8 mouse cellular contexts compared by ENCODE assay signal in genomic region chr2:125624837-125625351, GRCm38 (mm10). TPM values are rescaled to one million over a fixed set of nuclear protein-coding genes. Genes with fewer than 3 reads are reported as not detected.
DNase-seq lines count a peak whose midpoint lies in the region; ATAC-seq and TF ChIP-seq lines count a peak whose summit lies in the region.

TSS of gene Cep152 (minus strand) at chr2:125625113.

- H3K9me3 ChIP-seq in G1E (replicated peaks): no peaks in the 10 kb centered on the region
- H3K9me3 ChIP-seq in forebrain, embryonic 16.5 days (ENCODE audit: control insufficient read depth, low read length): no peaks in the 10 kb centered on the region
- H3K9me3 ChIP-seq in lung, embryonic 14.5 days (ENCODE audit: low read depth, low read length): no peaks in the 10 kb centered on the region

- peak; percentile 83 for DNase-seq in G1E (ENCODE audit: low spot score)
- DNase-seq in cerebellum, adult 18-20 months: peak; percentile 98 to 99
- peak; percentile 97 to 98 for DNase-seq in heart, postnatal 36 days
- DNase-seq in layer of hippocampus, adult 2 months (ENCODE audit: low spot score in 2 of 2): peak; percentile 97 to 98
- DNase-seq in lung, embryonic 14.5 days: peak; percentile 99
- peak; percentile 98 for DNase-seq in thymus, adult 2 months

- TF ChIP-seq CTCF in G1E (IDR thresholded peaks at IDR 0.05; ENCODE audit: low read depth, low read length): no peak
- TF ChIP-seq CTCF in layer of hippocampus, adult 2 months (conservative IDR thresholded peaks at IDR 0.05): peak; percentile 74
- peak; percentile 55 for TF ChIP-seq CTCF in lung, embryonic 14.5 days (IDR thresholded peaks at IDR 0.05; ENCODE audit: low read depth)
- no peak for TF ChIP-seq CTCF in olfactory bulb, adult 2 months (IDR thresholded peaks at IDR 0.05; ENCODE audit: insufficient read depth, low read depth, low read length)
- TF ChIP-seq CTCF in thymus, adult 2 months (IDR thresholded peaks at IDR 0.05; ENCODE audit: borderline replicate concordance, control insufficient read depth, extremely low read depth, insufficient read depth, low read length, poor library complexity): peak; percentile 68; the same call in 1 of the 2 replicates

- peak; percentile 97 for ATAC-seq in G1E (ENCODE audit: extremely low read depth, insufficient number of reproducible peaks, low FRiP score, poor library complexity, severe bottlenecking)
- peak; percentile 100 for ATAC-seq in forebrain, embryonic 16.5 days
- peak; percentile 98 for ATAC-seq in lung, embryonic 14.5 days (ENCODE audit: insufficient read depth)

- TF ChIP-seq POLR2A in olfactory bulb, adult 2 months (IDR thresholded peaks at IDR 0.05; ENCODE audit: insufficient read depth, low read depth, low read length): no peak
- TF ChIP-seq POLR2A in thymus, adult 2 months (IDR thresholded peaks at IDR 0.05; ENCODE audit: control insufficient read depth, extremely low read depth, insufficient read depth, low read length, poor library complexity): peak; percentile 85

- peak within 1 kb of the TSS; percentile 72 for H3K4me2 ChIP-seq in forebrain, embryonic 16.5 days (ENCODE audit: low read length)
- H3K4me2 ChIP-seq in lung, embryonic 14.5 days: peak within 1 kb of the TSS; percentile 80

- H3K9ac ChIP-seq in forebrain, embryonic 16.5 days (replicated peaks; ENCODE audit: low read depth, low read length): peak within 1 kb of the TSS; percentile 74
- peak within 1 kb of the TSS; percentile 78 for H3K9ac ChIP-seq in lung, embryonic 14.5 days

- 0% methylated on average over 45 of the region's 50 CpGs for WGBS in forebrain, embryonic 16.5 days
- WGBS in lung, embryonic 14.5 days: under 1% methylated on average over 50 of the region's 50 CpGs
- under 1% methylated on average over 50 of the region's 50 CpGs for WGBS in olfactory bulb, adult 2 months
- WGBS in thymus, adult 2 months: under 1% methylated on average over 50 of the region's 50 CpGs

- H3K4me1 ChIP-seq in G1E (ENCODE audit: insufficient read depth, low read depth, low read length): peaks cover 27% of the 10 kb centered on the region
- H3K4me1 ChIP-seq in forebrain, embryonic 16.5 days (replicated peaks; ENCODE audit: control insufficient read depth, insufficient read depth, low read length): peaks cover 17% of the 10 kb centered on the region
- H3K4me1 ChIP-seq in lung, embryonic 14.5 days (ENCODE audit: insufficient read depth): peaks cover 10% of the 10 kb centered on the region; the same call in 1 of the 2 replicates
- peaks cover 3% of the 10 kb centered on the region; the same call in 1 of the 2 replicates for H3K4me1 ChIP-seq in olfactory bulb, adult 2 months (ENCODE audit: control insufficient read depth, insufficient read depth, low read length)
- peaks cover 5% of the 10 kb centered on the region for H3K4me1 ChIP-seq in thymus, adult 2 months (replicated peaks; ENCODE audit: control insufficient read depth, insufficient read depth, low read length)

- intact Hi-C loops in heart, postnatal 36 days (cut with DNase I): no loop called here

- H3K27ac ChIP-seq in forebrain, embryonic 16.5 days (ENCODE audit: low read length): no peak within 1 kb of the TSS
- H3K27ac ChIP-seq in layer of hippocampus, adult 2 months: peak within 1 kb of the TSS; percentile 75; the same call in 1 of the 2 replicates
- H3K27ac ChIP-seq in lung, embryonic 14.5 days (ENCODE audit: low read depth): no peak within 1 kb of the TSS
- H3K27ac ChIP-seq in olfactory bulb, adult 2 months (ENCODE audit: insufficient read depth, low read depth, low read length): peak within 1 kb of the TSS; percentile 31; the same call in 1 of the 2 replicates
- no peak within 1 kb of the TSS for H3K27ac ChIP-seq in thymus, adult 2 months (ENCODE audit: control insufficient read depth, insufficient read depth, low read length)

- H3K27me3 ChIP-seq in G1E (ENCODE audit: insufficient read depth, low read length): peaks cover 3% of the 10 kb centered on the region; the same call in 1 of the 2 replicates
- no peaks in the 10 kb centered on the region for H3K27me3 ChIP-seq in forebrain, embryonic 16.5 days (replicated peaks; ENCODE audit: control insufficient read depth, insufficient read depth, low read length)
- no peaks in the 10 kb centered on the region for H3K27me3 ChIP-seq in lung, embryonic 14.5 days (ENCODE audit: insufficient read depth, low read length)
- H3K27me3 ChIP-seq in thymus, adult 2 months (ENCODE audit: control insufficient read depth, insufficient read depth, low read length): no peaks in the 10 kb centered on the region

- H3K4me3 ChIP-seq in G1E (ENCODE audit: low read depth, low read length): peak within 1 kb of the TSS; percentile 88
- H3K4me3 ChIP-seq in forebrain, embryonic 16.5 days (replicated peaks; ENCODE audit: low read length): peak within 1 kb of the TSS; percentile 81
- H3K4me3 ChIP-seq in layer of hippocampus, adult 2 months: peak within 1 kb of the TSS; percentile 81
- peak within 1 kb of the TSS; percentile 86 for H3K4me3 ChIP-seq in lung, embryonic 14.5 days (ENCODE audit: low read depth, low read length)
- peak within 1 kb of the TSS; percentile 62 for H3K4me3 ChIP-seq in olfactory bulb, adult 2 months (ENCODE audit: insufficient read depth, low read depth, low read length)
- peak within 1 kb of the TSS; percentile 85 for H3K4me3 ChIP-seq in thymus, adult 2 months (ENCODE audit: control insufficient read depth, insufficient read depth, low read length)

- peaks cover 29% of the 10 kb centered on the region for H3K36me3 ChIP-seq in G1E (replicated peaks)
- H3K36me3 ChIP-seq in forebrain, embryonic 16.5 days (ENCODE audit: control insufficient read depth, insufficient read depth): no peaks in the 10 kb centered on the region
- peaks cover 7% of the 10 kb centered on the region for H3K36me3 ChIP-seq in lung, embryonic 14.5 days (ENCODE audit: insufficient read depth)
- peaks cover 9% of the 10 kb centered on the region for H3K36me3 ChIP-seq in thymus, adult 2 months (ENCODE audit: control insufficient read depth, insufficient read depth, low read length)

RNA-seq across cellular contexts. Expression of gene Cep152, which starts in this region (rescaled TPM):
- total RNA-seq in G1E (2014; fragmentation: Nextera tagmentation) (6.1 and 8.0 TPM in 2 replicates), G1E (2017) (14.5 and 17.6 TPM in 2 replicates)
- 1.6 and 2.3 TPM in 2 replicates for polyA plus RNA-seq in G1E (2012)
- polyA plus RNA-seq in forebrain, embryonic 16.5 days (2015; fragmentation: Nextera tagmentation; extraction: Ambion mirVana): 4.8 and 5.1 TPM in 2 replicates
- total RNA-seq in heart, postnatal 36 days (2021): 1 to 10 TPM; 1.4 TPM
- 1 to 10 TPM; 3.2 to 4.1 TPM for total RNA-seq in layer of hippocampus, adult 2 months (2021)
- polyA plus RNA-seq in lung, embryonic 14.5 days (2014; fragmentation: Nextera tagmentation; extraction: Ambion mirVana): 7.7 and 9.4 TPM in 2 replicates
- polyA plus RNA-seq in olfactory bulb, adult 2 months (2012; ENCODE audit: insufficient read depth, insufficient read length, low replicate concordance, missing spikeins): not detected in 2 replicates
- polyA plus RNA-seq in thymus, adult 2 months (2012; rRNA removed): 4.7 and 4.8 TPM in 2 replicates

Comparison
In these comparisons a context has a peak if more than half of its experiments do, and no peak if none do; other contexts are left out.
1. CTCF ChIP-seq: peak in layer of hippocampus, adult 2 months (single experiment), lung, embryonic 14.5 days (single experiment) and thymus, adult 2 months (single experiment); none in G1E (single experiment) and olfactory bulb, adult 2 months (single experiment).
2. H3K27ac ChIP-seq: peak in layer of hippocampus, adult 2 months (single experiment) and olfactory bulb, adult 2 months (single experiment); none in forebrain, embryonic 16.5 days (single experiment), lung, embryonic 14.5 days (single experiment) and thymus, adult 2 months (single experiment).
3. Peak in every context shown above with its lines, with median percentiles within 50 percentile points of each other: ATAC-seq, DNase-seq and H3K4me3 ChIP-seq.